Mouse (Mus musculus) MEL (cell line): ENCODE measurements around the gene Olfr273. TPM values are rescaled to one million over a fixed set of nuclear protein-coding genes. Genes with fewer than 3 reads are reported as not detected.
A peak's percentile ranks its signal among the peaks of the same experiment; 100 is the strongest.
"Not testable (repeated sequence)": the region's sequence is repeated elsewhere in the genome, so short reads cannot be mapped to it uniquely, and the experiment has no call there.

Experiments used
- DNase-seq: peaks from one replicate; pipeline ENCODE4 v3.0.0; 2011; ENCODE audit warnings: low read depth, low spot score
- H3K27ac ChIP-seq: 2 replicates; pipeline ENCODE4 v1.5.1; 2012; ENCODE audit warnings: low read depth, mild to moderate bottlenecking, control low read depth, low read length, moderate library complexity; ENCODE audit not compliant: control insufficient read depth
- H3K27me3 ChIP-seq, 2 experiments: fragments of 150-350 bp in 1 of 2; sonication (generic) in 1 of 2; 2 replicates each; pipeline ENCODE4 v1.6.1; 2012; ENCODE audit warnings: low read length in 2 of 2, mild to moderate bottlenecking in 2 of 2, improper control_type of control experiment in 1 of 2, moderate library complexity in 1 of 2; ENCODE audit not compliant: insufficient read depth in 2 of 2, control insufficient read depth in 1 of 2
- H3K36me3 ChIP-seq, 2 experiments: 2 replicates each; pipeline ENCODE4 v1.6.1; 2012 to 2014; ENCODE audit warnings: low read length in 2 of 2, improper control_type of control experiment in 1 of 2, inconsistent platforms in 1 of 2, mild to moderate bottlenecking in 1 of 2; ENCODE audit not compliant: insufficient read depth in 2 of 2, control insufficient read depth in 1 of 2
- H3K4me1 ChIP-seq, 2 experiments: fragments of 150-350 bp in 1 of 2; sonication (generic) in 1 of 2; 2 replicates each; pipeline ENCODE4 v1.6.1; 2012; ENCODE audit warnings: low read length in 2 of 2, improper control_type of control experiment in 1 of 2, mild to moderate bottlenecking in 1 of 2; ENCODE audit not compliant: insufficient read depth in 2 of 2, control insufficient read depth in 1 of 2
- H3K4me3 ChIP-seq, 2 experiments: fragments of 150-350 bp in 1 of 2; sonication (generic) in 1 of 2; 2 replicates each; pipeline ENCODE4 v1.5.1; 2012; ENCODE audit warnings: low read depth in 2 of 2, low read length in 2 of 2, mild to moderate bottlenecking in 2 of 2, moderate library complexity in 2 of 2, control low read depth in 1 of 2, improper control_type of control experiment in 1 of 2; ENCODE audit not compliant: control insufficient read depth in 1 of 2, insufficient read depth in 1 of 2
- H3K79me2 ChIP-seq: 2 replicates; pipeline ENCODE4 v1.6.1; 2012; ENCODE audit warnings: mild to moderate bottlenecking, low read length, moderate library complexity; ENCODE audit not compliant: control insufficient read depth, poor library complexity, insufficient read depth
- H3K9ac ChIP-seq: 2 replicates; pipeline ENCODE4 v1.6.1; 2012; ENCODE audit warnings: low read depth, mild to moderate bottlenecking, control low read depth, low read length, moderate library complexity; ENCODE audit not compliant: control insufficient read depth, poor library complexity, severe bottlenecking
- H3K9me3 ChIP-seq: fragments of 150-350 bp; sonication (generic); replicated peaks from 2 replicates; pipeline ENCODE4 v1.6.1; 2012; ENCODE audit warnings: mild to moderate bottlenecking, low read length, improper control_type of control experiment, moderate library complexity; ENCODE audit not compliant: insufficient read depth
- CHD2 ChIP-seq: IDR thresholded peaks from 2 replicates; pipeline ENCODE4 v1.6.1; 2011; ENCODE audit warnings: low read length, improper control_type of control experiment
- ELF1 ChIP-seq: IDR thresholded peaks from 2 replicates; pipeline ENCODE4 v1.6.1; 2014; ENCODE audit warnings: low read depth, mild to moderate bottlenecking, inconsistent platforms, low read length, improper control_type of control experiment, moderate library complexity
- GABPA ChIP-seq: IDR thresholded peaks from 2 replicates; pipeline ENCODE4 v1.6.1; 2012; ENCODE audit warnings: low read depth, mild to moderate bottlenecking, inconsistent platforms, low read length, improper control_type of control experiment, moderate library complexity
- GATA1 ChIP-seq: IDR thresholded peaks from 2 replicates; pipeline ENCODE4 v1.6.1; 2011; ENCODE audit warnings: low read depth, low read length, improper control_type of control experiment
- HCFC1 ChIP-seq: IDR thresholded peaks from 2 replicates; pipeline ENCODE4 v1.6.1; 2012; ENCODE audit warnings: low read depth, mild to moderate bottlenecking, inconsistent platforms, low read length, improper control_type of control experiment, moderate library complexity
- JUND ChIP-seq: IDR thresholded peaks from 2 replicates; pipeline ENCODE4 v1.6.1; 2011; ENCODE audit warnings: low read depth, mild to moderate bottlenecking, improper control_type of control experiment, low read length
- KAT2A ChIP-seq: conservative IDR thresholded peaks from 2 replicates; pipeline ENCODE4 v1.6.1; 2012; ENCODE audit warnings: low read depth, low read length, improper control_type of control experiment, inconsistent platforms
- MAX ChIP-seq: IDR thresholded peaks from 2 replicates; pipeline ENCODE4 v1.6.1; 2011; ENCODE audit warnings: low read length, improper control_type of control experiment
- MEF2A ChIP-seq: IDR thresholded peaks from 2 replicates; pipeline ENCODE4 v1.6.1; 2014; ENCODE audit warnings: low read depth, mild to moderate bottlenecking, inconsistent platforms, low read length, improper control_type of control experiment; ENCODE audit not compliant: poor library complexity, insufficient replicate concordance, severe bottlenecking; ENCODE audit errors: extremely low read depth
- NRF1 ChIP-seq: IDR thresholded peaks from 2 replicates; pipeline ENCODE4 v1.6.1; 2014; ENCODE audit warnings: low read depth, mild to moderate bottlenecking, inconsistent platforms, low read length, improper control_type of control experiment, moderate library complexity; ENCODE audit not compliant: poor library complexity, insufficient read depth, severe bottlenecking
- POLR2A ChIP-seq, 2 experiments: IDR thresholded peaks; 2 replicates each; pipeline ENCODE4 v1.6.1; 2011 to 2012; ENCODE audit warnings: low read length in 2 of 2, mild to moderate bottlenecking in 2 of 2, control low read depth in 1 of 2, improper control_type of control experiment in 1 of 2, low read depth in 1 of 2, moderate library complexity in 1 of 2; ENCODE audit not compliant: control insufficient read depth in 1 of 2, insufficient read depth in 1 of 2, poor library complexity in 1 of 2
- POLR2AphosphoS2 ChIP-seq: IDR thresholded peaks from 2 replicates; pipeline ENCODE4 v1.6.1; 2011; ENCODE audit warnings: low read length, improper control_type of control experiment
- POLR2AphosphoS5 ChIP-seq: IDR thresholded peaks from 2 replicates; pipeline ENCODE4 v1.6.1; 2012; ENCODE audit warnings: low read depth, borderline replicate concordance, mild to moderate bottlenecking, inconsistent platforms, low read length, moderate library complexity, mixed read lengths
- SMC3 ChIP-seq: IDR thresholded peaks from 2 replicates; pipeline ENCODE4 v1.6.1; 2011; ENCODE audit warnings: low read depth, low read length, improper control_type of control experiment
- TBP ChIP-seq: IDR thresholded peaks from 2 replicates; pipeline ENCODE4 v1.8.0; 2011; ENCODE audit warnings: low read depth, low read length, improper control_type of control experiment
- TCF12 ChIP-seq: IDR thresholded peaks from 2 replicates; pipeline ENCODE4 v1.6.1; 2014; ENCODE audit warnings: low read depth, mild to moderate bottlenecking, inconsistent platforms, low read length, improper control_type of control experiment, moderate library complexity
- UBTF ChIP-seq: IDR thresholded peaks from 2 replicates; pipeline ENCODE4 v1.6.1; 2012; ENCODE audit warnings: low read depth, mild to moderate bottlenecking, inconsistent platforms, low read length, improper control_type of control experiment, moderate library complexity, borderline replicate concordance; ENCODE audit not compliant: insufficient read depth
- USF1 ChIP-seq: IDR thresholded peaks from 2 replicates; pipeline ENCODE4 v1.6.1; 2014; ENCODE audit warnings: low read depth, mild to moderate bottlenecking, inconsistent platforms, low read length, improper control_type of control experiment, moderate library complexity
- USF2 ChIP-seq, 2 experiments: IDR thresholded peaks; 2 replicates each; pipeline ENCODE4 v1.6.1; 2011 to 2012; ENCODE audit warnings: improper control_type of control experiment in 2 of 2, low read length in 2 of 2, borderline replicate concordance in 1 of 2, inconsistent platforms in 1 of 2, low read depth in 1 of 2, mild to moderate bottlenecking in 1 of 2; ENCODE audit not compliant: insufficient read depth in 1 of 2
- ZC3H11A ChIP-seq: IDR thresholded peaks from 2 replicates; pipeline ENCODE4 v1.6.1; 2012; ENCODE audit warnings: low read depth, mild to moderate bottlenecking, inconsistent platforms, low read length, improper control_type of control experiment
- ZKSCAN1 ChIP-seq: IDR thresholded peaks from 2 replicates; pipeline ENCODE4 v1.6.1; 2012; ENCODE audit warnings: low read depth, mild to moderate bottlenecking, inconsistent platforms, low read length, improper control_type of control experiment, moderate library complexity
- polyA plus RNA-seq, 2 experiments: library from polyadenylated mRNA; stranded (reverse) in 1 of 2; unstranded in 1 of 2; fragments of >175 nt in 1 of 2; fragments of >200 nt in 1 of 2; gene quantifications; 2 replicates each; pipeline versions ENCODE4 v1.2.1 to v1.2.4; 2012; ENCODE audit warnings: low replicate concordance in 2 of 2, low read depth in 1 of 2; ENCODE audit not compliant: insufficient read length in 2 of 2, insufficient read depth in 1 of 2, missing spikeins in 1 of 2
- total RNA-seq: library from RNA; depleted of rRNA; stranded (reverse); fragments of 300-350 nt; gene quantifications from 2 replicates; pipeline ENCODE4 v1.2.3, GENCODE M21; 2012

Olfr273 gene
- total and polyA plus RNA-seq, 3 experiments, result not detected

GRCm38 (mm10) chr4:52849672-52850071 lies 9.4 kb downstream of the Olfr273 start:
- Histone ChIP-seq H3K27me3 (no peaks in the 10 kb centered on the region), H3K4me3 (no peak overlapping the region), H3K36me3 (peaks cover 0 to 2% of the 10 kb centered on the region in 2 experiments; a peak in 1 of 4 replicates), H3K9me3 (no peaks in the 10 kb centered on the region), H3K27ac (no peak overlapping the region), H3K9ac (no peak overlapping the region), H3K4me1 (no peaks in the 10 kb centered on the region), H3K79me2 (no peaks in the 10 kb centered on the region)
- no peak for DNase-seq
- TF ChIP-seq POLR2AphosphoS2 (no peak), TBP (no peak), MAX (no peak), USF2 (IDR thresholded peaks at IDR 0.05; ENCODE audit: borderline replicate concordance in 1 of 2, insufficient read depth in 1 of 2, low read depth in 1 of 2, low read length in 2 of 2) (no peak), SMC3 (no peak), ZKSCAN1 (no peak), ELF1 (no peak), USF1 (no peak), GATA1 (no peak), KAT2A (no peak), UBTF (no peak)

GRCm38 (mm10) chr4:52849039-52849635 lies 9.9 kb downstream of the Olfr273 start:
- Histone ChIP-seq H3K27me3 (no peaks in the 10 kb centered on the region), H3K9ac (no peak overlapping the region), H3K4me1 (no peaks in the 10 kb centered on the region), H3K9me3 (no peaks in the 10 kb centered on the region), H3K36me3 (peaks cover 0 to 2% of the 10 kb centered on the region in 2 experiments; a peak in 1 of 4 replicates), H3K4me3 (peak overlapping the region in 1 of 2 experiments; percentile 26; a peak in 1 of 4 replicates), H3K27ac (no peak overlapping the region), H3K79me2 (no peaks in the 10 kb centered on the region)
- DNase-seq, result no peak
- TF ChIP-seq USF2 (IDR thresholded peaks at IDR 0.05; ENCODE audit: borderline replicate concordance in 1 of 2, insufficient read depth in 1 of 2, low read depth in 1 of 2, low read length in 2 of 2) (no peak), MEF2A (no peak), ZC3H11A (no peak), GABPA (no peak), POLR2AphosphoS2 (no peak), UBTF (no peak), NRF1 (no peak), HCFC1 (no peak), JUND (no peak), CHD2 (no peak), POLR2AphosphoS5 (no peak), MAX (no peak), GATA1 (no peak), TCF12 (no peak), POLR2A (IDR thresholded peaks at IDR 0.05; ENCODE audit: control insufficient read depth in 1 of 2, insufficient read depth in 1 of 2, low read depth in 1 of 2, low read length in 2 of 2, poor library complexity in 1 of 2) (no peak), ELF1 (no peak)

GRCm38 (mm10) chr4:52845411-52845810 lies 13.6 kb downstream of the Olfr273 start:
- DNase-seq, H3K9me3 ChIP-seq, H3K4me1 ChIP-seq, H3K36me3 ChIP-seq, H3K27ac ChIP-seq, H3K9ac ChIP-seq, H3K79me2 ChIP-seq, H3K27me3 ChIP-seq, H3K4me3 ChIP-seq: not testable (repeated sequence)
